Mouse (Mus musculus): Measurements from ENCODE around the gene Slc35e3.

- TF ChIP-seq CTCF (IDR thresholded peaks at IDR 0.05; ENCODE audit: low read depth), result no peak
- no peak for TF ChIP-seq EP300 (IDR thresholded peaks at IDR 0.05; ENCODE audit: low read depth)
Observed at GRCm38 (mm10) chr10:117790421-117791170, 44.4 kb upstream of the Slc35e3 start.
